Mouse (Mus musculus): ENCODE results near the gene Rbm19. TPM values are rescaled to one million over a fixed set of nuclear protein-coding genes. Genes with fewer than 3 reads are reported as not detected.

Gene Rbm19
- total and polyA plus RNA-seq, 3 experiments = 66.3 to 74.3 TPM; not detected in 1

- Histone ChIP-seq H3K79me2 (ENCODE audit: control insufficient read depth, insufficient read depth, low read length, poor library complexity) (no peaks in the 10 kb centered on the region), H3K4me3 (ENCODE audit: control insufficient read depth in 1 of 2, insufficient read depth in 1 of 2, low read depth in 2 of 2, low read length in 2 of 2) (no peak overlapping the region), H3K27ac (ENCODE audit: control insufficient read depth, low read depth, low read length) (no peak overlapping the region), H3K27me3 (ENCODE audit: control insufficient read depth in 1 of 2, insufficient read depth in 2 of 2, low read length in 2 of 2) (no peaks in the 10 kb centered on the region), H3K9me3 (replicated peaks; ENCODE audit: insufficient read depth, low read length) (no peaks in the 10 kb centered on the region), H3K9ac (ENCODE audit: control insufficient read depth, low read depth, low read length, poor library complexity, severe bottlenecking) (no peak overlapping the region), H3K36me3 (ENCODE audit: control insufficient read depth in 1 of 2, insufficient read depth in 2 of 2, low read length in 2 of 2) (no peaks in the 10 kb centered on the region), H3K4me1 (ENCODE audit: control insufficient read depth in 1 of 2, insufficient read depth in 2 of 2, low read length in 2 of 2) (no peaks in the 10 kb centered on the region)
- DNase-seq (ENCODE audit: low read depth, low spot score) = no peak
- TF ChIP-seq CTCF (IDR thresholded peaks at IDR 0.05 in 2 of 3, conservative IDR thresholded peaks at IDR 0.05 in 1 of 3; ENCODE audit: control insufficient read depth in 1 of 3, insufficient read depth in 1 of 3, low read depth in 2 of 3, low read length in 3 of 3, poor library complexity in 1 of 3, severe bottlenecking in 1 of 3) (no peak), ZC3H11A (IDR thresholded peaks at IDR 0.05; ENCODE audit: low read depth, low read length) (no peak), CHD1 (IDR thresholded peaks at IDR 0.05; ENCODE audit: low read depth, low read length) (no peak), ZKSCAN1 (IDR thresholded peaks at IDR 0.05; ENCODE audit: low read depth, low read length) (no peak), CHD2 (IDR thresholded peaks at IDR 0.05; ENCODE audit: low read length) (no peak), RAD21 (IDR thresholded peaks at IDR 0.05; ENCODE audit: low read depth, low read length) (no peak), MAX (IDR thresholded peaks at IDR 0.05; ENCODE audit: low read length) (no peak), MYB (IDR thresholded peaks at IDR 0.05; ENCODE audit: low read depth, low read length) (no peak), ZMIZ1 (IDR thresholded peaks at IDR 0.05; ENCODE audit: low read depth, low read length) (no peak), SMC3 (IDR thresholded peaks at IDR 0.05; ENCODE audit: low read depth, low read length) (no peak), POLR2A (IDR thresholded peaks at IDR 0.05; ENCODE audit: control insufficient read depth in 1 of 2, insufficient read depth in 1 of 2, low read depth in 1 of 2, low read length in 2 of 2, poor library complexity in 1 of 2) (no peak), SIN3A (IDR thresholded peaks at IDR 0.05; ENCODE audit: low read length) (no peak), MAFK (IDR thresholded peaks at IDR 0.05; ENCODE audit: borderline replicate concordance, low read depth, low read length) (no peak), TAL1 (IDR thresholded peaks at IDR 0.05; ENCODE audit: low read length) (no peak), ELF1 (IDR thresholded peaks at IDR 0.05; ENCODE audit: low read depth, low read length) (no peak), KAT2A (conservative IDR thresholded peaks at IDR 0.05; ENCODE audit: low read depth, low read length) (no peak)
These were observed 91.2 kb downstream of the Rbm19 start for GRCm38 (mm10) chr5:120207492-120207891.

GRCm38 (mm10) chr5:120210668-120211067 is 94.4 kb downstream of the Rbm19 start:
- H3K27ac ChIP-seq (ENCODE audit: control insufficient read depth, low read depth, low read length) = no peak overlapping the region
- DNase-seq (ENCODE audit: low read depth, low spot score) = no peak
- no peaks in the 10 kb centered on the region for H3K79me2 ChIP-seq (ENCODE audit: control insufficient read depth, insufficient read depth, low read length, poor library complexity)
- no peaks in the 10 kb centered on the region for H3K9me3 ChIP-seq (replicated peaks; ENCODE audit: insufficient read depth, low read length)
- H3K36me3 ChIP-seq (ENCODE audit: control insufficient read depth in 1 of 2, insufficient read depth in 2 of 2, low read length in 2 of 2) = no peaks in the 10 kb centered on the region
- H3K4me1 ChIP-seq (ENCODE audit: control insufficient read depth in 1 of 2, insufficient read depth in 2 of 2, low read length in 2 of 2) = no peaks in the 10 kb centered on the region
- H3K27me3 ChIP-seq (ENCODE audit: control insufficient read depth in 1 of 2, insufficient read depth in 2 of 2, low read length in 2 of 2) = no peaks in the 10 kb centered on the region
- TF ChIP-seq ZNF384 (IDR thresholded peaks at IDR 0.05; ENCODE audit: low read depth, low read length) (no peak), TAL1 (IDR thresholded peaks at IDR 0.05; ENCODE audit: low read length) (no peak), TBP (IDR thresholded peaks at IDR 0.05; ENCODE audit: low read depth, low read length) (no peak), E2F4 (IDR thresholded peaks at IDR 0.05; ENCODE audit: borderline replicate concordance, low read depth, low read length) (no peak), CTCF (IDR thresholded peaks at IDR 0.05 in 2 of 3, conservative IDR thresholded peaks at IDR 0.05 in 1 of 3; ENCODE audit: control insufficient read depth in 1 of 3, insufficient read depth in 1 of 3, low read depth in 2 of 3, low read length in 3 of 3, poor library complexity in 1 of 3, severe bottlenecking in 1 of 3) (no peak), POLR2AphosphoS2 (IDR thresholded peaks at IDR 0.05; ENCODE audit: low read length) (no peak), CHD2 (IDR thresholded peaks at IDR 0.05; ENCODE audit: low read length) (no peak), TCF12 (IDR thresholded peaks at IDR 0.05; ENCODE audit: low read depth, low read length) (no peak), MAFK (IDR thresholded peaks at IDR 0.05; ENCODE audit: borderline replicate concordance, low read depth, low read length) (no peak), USF2 (IDR thresholded peaks at IDR 0.05; ENCODE audit: borderline replicate concordance in 1 of 2, insufficient read depth in 1 of 2, low read depth in 1 of 2, low read length in 2 of 2) (no peak), MAZ (IDR thresholded peaks at IDR 0.05; ENCODE audit: low read depth, low read length) (no peak), MYB (IDR thresholded peaks at IDR 0.05; ENCODE audit: low read depth, low read length) (no peak), SIN3A (IDR thresholded peaks at IDR 0.05; ENCODE audit: low read length) (no peak), RAD21 (IDR thresholded peaks at IDR 0.05; ENCODE audit: low read depth, low read length) (no peak), GABPA (IDR thresholded peaks at IDR 0.05; ENCODE audit: low read depth, low read length) (no peak), HCFC1 (IDR thresholded peaks at IDR 0.05; ENCODE audit: low read depth, low read length) (no peak), ELF1 (IDR thresholded peaks at IDR 0.05; ENCODE audit: low read depth, low read length) (no peak), KAT2A (conservative IDR thresholded peaks at IDR 0.05; ENCODE audit: low read depth, low read length) (no peak), POLR2A (IDR thresholded peaks at IDR 0.05; ENCODE audit: control insufficient read depth in 1 of 2, insufficient read depth in 1 of 2, low read depth in 1 of 2, low read length in 2 of 2, poor library complexity in 1 of 2) (no peak)
- H3K4me3 ChIP-seq (ENCODE audit: control insufficient read depth in 1 of 2, insufficient read depth in 1 of 2, low read depth in 2 of 2, low read length in 2 of 2) = no peak overlapping the region
- H3K9ac ChIP-seq (ENCODE audit: control insufficient read depth, low read depth, low read length, poor library complexity, severe bottlenecking) = no peak overlapping the region
